Mouse (Mus musculus) heart, adult 9 months (tissue): ENCODE results near the gene Myo18b.

Experiments used
- DNase-seq, 2 experiments: peaks; one replicate each; pipeline ENCODE4 v3.0.0; 2022; ENCODE audit warnings: low spot score in 2 of 2

The Myo18b gene

DNA sequence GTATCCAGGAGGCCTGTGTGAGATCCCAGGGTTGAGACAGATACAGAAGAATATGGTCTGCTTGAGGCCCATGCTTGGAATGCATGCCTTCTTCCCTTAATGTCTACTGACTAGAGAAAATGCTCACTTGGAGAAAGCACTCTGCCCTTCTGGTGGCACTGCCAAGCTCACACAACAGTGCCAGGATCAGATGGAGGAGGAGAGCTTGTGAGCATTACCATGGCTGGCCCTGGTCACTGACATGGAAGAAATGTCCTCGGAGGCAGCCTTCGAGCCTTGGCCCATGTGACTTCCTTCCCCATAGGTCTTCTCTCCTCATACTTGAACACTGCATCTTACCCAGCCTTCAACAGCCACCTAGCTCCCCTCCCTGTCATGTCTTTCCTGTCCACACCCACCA, 216.9 kb downstream of the Myo18b start:
- no peak for DNase-seq

DNA sequence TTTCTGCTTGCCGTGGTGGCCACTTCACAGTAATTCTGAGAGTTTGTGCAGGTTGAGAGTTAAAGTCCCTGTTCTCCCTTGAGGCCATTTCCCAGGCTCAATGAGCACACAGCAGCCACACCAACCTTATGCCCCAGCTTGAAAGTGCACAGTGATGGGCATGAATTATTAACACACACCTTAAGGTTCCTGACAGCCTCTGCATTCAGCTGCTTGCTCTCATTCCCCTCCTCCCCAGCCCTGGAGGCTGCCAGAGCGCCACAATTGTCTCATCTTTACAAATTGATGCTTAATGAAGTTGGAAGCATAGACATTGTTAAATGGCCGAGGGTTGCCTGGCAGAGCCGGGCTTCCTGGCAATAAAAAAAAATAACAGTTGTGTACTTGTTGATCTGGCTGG, 218.0 kb downstream of the Myo18b start:
- DNase-seq = no peak

DNA sequence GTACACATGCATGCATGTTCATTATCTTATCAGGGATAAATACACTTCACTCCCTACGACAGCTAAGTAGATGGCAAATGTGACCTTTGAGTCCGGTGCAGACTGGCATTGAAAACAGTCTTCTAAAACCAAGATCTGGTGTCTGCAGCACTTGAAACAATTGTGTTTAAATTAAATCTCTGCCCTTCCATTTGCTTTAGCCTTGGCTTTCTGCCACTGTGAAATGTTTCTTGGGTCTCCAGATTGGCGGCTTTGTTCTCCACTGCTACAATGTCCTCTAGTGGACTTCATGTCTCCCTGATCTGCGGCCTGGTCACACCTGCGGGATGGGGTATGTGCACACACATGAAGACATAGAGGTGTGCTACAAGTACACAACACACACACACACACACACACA, 221.4 kb downstream of the Myo18b start:
- DNase-seq = no peak

DNA sequence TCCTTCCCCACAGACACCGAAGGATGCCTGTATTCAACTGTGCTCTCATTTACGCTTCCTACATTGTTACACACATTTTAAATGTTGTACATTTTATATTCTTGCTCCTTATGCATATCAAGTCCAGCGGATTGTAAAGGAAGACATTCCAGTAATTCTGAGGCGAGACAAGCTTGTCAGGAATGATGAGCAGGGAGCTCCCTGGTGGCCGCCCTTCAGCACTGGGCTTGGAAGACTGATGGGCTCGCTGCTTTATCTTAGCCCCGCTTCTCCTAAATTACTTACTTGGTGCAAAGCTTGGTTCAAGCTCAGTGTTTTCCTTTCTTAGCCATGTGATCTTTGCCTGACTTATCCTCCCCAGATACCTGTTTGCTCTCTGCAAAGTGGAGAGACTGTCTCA, 223.7 kb downstream of the Myo18b start:
- no peak for DNase-seq

DNA sequence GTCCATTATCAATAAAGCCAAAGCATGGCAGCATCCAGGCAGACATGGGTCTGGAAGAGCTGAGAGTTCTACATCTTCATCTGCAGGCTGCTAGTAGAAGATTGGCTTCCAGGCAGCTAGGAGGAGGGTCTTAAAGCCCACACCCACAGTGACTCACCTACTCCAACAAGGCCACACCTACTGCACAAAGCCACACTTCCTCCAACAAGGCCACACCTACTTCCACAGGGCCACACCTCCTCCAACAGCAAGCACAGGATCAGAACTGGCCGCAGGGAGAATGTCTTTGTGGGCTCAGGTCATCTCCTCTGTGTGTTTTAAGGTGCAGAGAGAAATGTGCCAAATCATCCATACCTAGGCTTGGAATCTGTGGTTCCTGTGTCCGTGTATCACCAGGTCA, 224.2 kb downstream of the Myo18b start:
- DNase-seq = no peak

DNA sequence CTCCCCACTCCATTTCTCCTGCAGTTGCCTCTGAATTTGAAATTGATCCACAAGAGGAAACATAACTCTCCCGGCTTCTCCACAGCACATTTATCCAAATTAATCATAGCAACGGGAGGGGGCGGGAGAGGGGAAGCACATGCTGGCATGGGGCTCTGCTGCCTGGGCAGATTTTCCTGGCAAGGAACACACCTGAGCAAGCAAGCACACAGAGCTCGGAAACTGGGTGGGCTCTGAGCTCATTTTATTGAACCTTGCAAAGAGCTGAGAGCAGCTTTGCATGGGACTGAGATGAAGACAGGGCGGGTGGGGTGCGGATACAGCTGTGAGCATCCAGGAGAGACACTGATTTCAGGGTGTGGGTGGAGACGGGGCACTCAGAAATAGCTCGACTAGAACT, 229.0 kb downstream of the Myo18b start:
- no peak for DNase-seq

DNA sequence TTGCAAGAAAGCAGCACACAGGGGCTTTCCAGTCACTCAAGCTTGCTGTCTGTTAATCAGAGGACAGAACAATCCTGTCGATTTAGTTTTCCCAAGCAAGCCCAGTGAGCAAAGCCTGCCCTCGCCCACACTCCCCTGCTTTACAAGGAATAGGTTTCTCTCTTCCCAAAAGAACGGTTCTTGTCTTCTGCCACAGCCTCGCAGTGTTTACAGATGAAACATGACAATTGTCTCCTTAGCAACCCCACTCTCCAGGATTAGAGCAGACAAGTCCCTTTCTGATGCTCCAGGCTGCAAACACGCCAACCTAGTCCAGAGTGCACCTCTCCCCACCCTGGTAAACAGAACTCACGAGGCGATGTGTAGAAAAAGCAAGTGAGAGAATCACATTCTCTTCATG, 230.5 kb downstream of the Myo18b start:
- DNase-seq = no peak

DNA sequence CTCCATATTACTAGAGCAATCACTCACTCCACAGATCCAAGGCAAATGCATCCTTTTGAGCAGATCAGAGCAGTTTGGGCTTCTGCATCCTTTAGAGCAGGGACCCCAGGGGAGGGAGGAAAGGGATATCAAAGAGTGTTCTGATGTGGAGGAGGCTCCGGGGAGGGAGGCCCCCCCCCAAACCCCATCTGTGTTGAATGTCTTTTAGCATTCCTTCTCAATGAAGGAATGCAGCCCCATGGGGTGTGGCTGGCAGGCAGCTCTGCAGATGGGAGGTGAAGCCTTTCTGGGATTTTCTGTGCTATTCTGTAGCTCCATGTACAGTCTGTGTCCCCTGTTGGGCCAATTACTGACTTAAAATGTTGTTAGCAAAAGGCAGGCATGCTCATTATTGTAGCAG, 232.5 kb downstream of the Myo18b start:
- no peak for DNase-seq

DNA sequence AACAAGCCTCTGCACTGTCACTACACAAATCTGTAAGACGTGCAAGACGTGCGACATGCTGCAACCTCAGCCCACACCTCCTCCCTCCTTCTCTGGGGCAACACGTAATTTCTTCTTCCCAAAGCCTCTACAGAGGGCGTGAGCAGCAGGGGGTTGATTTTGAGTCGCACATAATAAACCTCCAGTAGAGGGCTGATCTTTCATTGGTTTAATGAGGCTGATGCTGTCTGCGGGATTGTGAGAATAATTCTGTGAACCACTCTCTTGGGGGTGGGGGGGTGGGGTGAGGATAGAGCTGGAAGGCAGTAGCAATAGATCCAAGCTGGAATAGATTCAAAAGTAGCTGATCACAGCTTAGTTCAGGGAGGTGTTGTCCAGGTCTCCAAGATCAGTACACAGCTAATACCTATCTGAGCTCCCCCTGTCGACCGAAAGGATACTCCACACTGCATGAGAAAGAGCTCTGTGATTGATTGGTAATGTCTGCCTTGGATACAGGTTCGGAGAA, 235.2 kb downstream of the Myo18b start:
- DNase-seq = no peak

DNA sequence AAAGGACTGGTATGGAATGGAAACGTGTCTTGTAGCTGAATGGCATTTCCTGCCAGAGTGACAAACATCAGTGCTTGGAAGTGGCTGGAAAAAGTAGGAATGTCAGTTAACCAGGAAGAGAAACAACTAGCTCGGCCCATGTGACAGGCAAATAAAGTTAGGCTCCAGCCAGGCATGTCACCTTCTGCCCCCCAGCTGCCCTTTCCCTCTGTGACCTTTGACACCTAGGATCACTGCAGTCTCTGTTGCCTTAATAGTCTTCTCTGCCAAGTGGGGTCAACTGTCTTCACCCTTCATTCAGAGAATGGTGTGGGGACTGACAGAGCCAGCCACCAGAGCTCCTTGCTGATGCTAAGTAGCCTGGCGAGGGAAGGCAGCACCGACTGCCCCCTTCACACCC, 236.9 kb downstream of the Myo18b start:
- DNase-seq = no peak

DNA sequence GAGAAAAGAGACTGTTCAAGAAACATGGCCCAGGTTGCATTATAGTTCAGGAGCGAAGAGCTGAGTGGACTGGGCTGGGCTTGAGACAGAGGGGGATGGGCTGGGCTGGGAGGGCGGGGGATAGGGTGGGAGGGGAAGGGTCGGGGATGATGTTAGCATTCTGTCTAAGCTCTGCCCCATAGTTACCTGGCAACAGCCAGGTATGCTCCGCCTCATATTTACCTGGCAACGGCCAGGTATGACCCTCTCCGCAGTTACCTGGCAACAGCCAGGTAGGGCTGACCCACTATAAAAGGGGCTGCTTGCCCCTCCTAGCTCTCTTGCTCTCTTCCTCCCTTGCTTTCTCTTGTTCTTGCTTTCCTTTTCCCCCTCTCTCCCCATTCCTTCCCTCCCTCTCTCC, 239.4 kb downstream of the Myo18b start:
- DNase-seq = no peak

DNA sequence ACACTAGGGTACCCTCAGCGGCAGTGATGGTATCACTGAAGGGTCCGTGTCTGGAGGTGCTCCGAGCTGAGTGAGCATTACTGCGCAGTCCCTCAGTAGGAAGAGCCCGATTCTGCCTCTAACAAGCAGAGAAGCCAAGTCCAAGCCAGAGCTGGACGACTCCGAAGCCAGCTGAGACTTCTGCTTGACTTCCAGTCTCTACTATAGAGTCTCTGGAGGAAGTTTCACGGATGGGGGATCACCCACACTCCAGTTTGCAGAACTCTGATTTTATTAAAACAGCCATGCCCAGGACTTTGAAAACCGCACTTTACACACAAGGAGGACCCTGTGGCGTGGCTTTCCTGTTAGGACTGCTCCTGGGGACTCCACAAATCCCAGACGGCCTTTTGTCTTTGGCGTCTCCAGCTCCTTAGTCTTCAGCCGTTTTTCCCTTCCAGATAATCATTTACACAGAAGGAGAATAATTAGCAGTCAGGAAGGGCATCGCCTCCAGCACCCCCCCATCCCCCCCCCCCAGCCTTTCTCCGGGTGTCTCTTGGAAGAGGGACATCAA, 240.1 kb downstream of the Myo18b start:
- DNase-seq = no peak

DNA sequence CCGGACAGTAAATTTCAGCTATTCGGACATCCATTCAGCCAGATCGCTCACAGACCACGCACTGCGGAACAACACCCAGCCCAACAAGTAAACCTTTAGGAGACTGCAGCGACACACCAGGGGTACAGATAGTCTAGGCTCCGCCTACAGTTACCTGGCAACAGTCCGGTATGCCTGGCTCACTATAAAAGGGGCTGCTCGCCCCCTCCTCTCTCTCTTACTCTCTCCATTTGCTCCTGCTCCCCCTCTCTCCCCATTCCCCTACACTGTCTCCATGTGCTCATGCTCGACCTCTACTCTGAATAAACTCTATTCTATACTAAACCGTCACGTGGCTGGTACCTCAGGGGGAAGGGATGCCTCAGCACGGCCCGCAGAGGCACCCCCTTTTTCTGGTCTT, 240.6 kb downstream of the Myo18b start:
- no peak for DNase-seq

DNA sequence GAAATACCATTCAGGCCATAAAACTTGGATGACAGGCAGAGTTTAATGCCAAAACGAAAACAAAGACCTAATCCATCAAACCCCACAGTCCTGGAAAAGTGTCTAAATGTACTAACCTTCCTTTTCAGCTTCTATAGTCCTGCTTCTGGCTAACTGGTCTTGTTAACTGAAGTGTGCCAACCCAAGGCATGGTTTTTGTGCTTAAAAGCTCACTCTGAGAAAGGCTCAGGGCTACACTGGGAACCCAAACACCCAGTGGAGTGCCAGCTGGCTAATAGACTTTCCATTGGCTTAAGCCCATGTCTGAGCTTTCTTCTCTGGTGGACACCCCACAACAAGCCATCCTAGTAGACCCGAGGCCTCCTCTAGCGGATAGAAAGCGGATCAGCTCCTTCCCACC, 244.1 kb downstream of the Myo18b start:
- no peak for DNase-seq

DNA sequence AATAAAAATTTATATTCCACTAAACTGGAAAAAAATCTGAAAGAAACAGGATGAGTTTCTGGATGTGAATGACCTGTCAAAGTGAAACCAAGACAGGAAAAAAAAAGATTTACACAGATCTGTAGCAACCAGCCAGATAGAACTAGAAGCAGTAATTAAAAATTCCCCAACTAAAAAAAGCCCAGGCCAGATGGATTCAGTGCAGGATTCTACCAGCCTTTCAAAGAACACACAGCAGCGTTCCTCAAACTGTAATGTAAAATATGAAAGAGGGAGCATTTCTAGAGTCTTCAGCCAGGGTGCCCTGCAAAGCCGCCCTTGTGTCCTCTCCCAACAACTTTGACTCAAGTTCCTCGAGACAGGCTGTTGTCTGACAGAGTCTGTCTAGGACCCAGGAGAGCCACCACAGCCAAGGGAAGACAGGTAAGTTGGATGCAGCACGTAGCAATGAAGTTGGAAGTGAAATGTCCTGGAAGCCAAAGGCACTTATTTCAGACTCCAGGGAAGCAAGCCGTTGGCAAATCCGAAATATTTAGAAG, 246.9 kb downstream of the Myo18b start:
- no peak for DNase-seq

DNA sequence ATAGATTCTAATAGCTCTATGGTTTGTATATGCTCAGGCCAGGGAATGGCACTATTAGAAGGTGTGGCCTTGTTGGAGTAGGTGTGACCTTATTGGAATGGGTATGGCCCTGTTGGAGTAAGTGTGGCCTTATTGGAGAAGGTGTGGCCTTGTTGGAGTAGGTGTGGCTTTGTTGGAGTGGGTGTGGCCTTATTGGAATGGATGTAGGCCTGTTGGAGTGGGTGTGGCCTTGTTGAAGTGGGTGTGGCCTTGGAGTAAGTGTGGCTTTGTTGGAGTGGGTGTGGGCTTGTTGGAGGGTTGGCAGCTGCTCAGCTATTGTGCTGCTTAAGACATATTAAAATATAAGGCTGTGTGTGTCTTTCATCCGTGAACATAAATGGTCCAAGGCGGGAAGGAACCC, 249.3 kb downstream of the Myo18b start:
- DNase-seq = no peak

DNA sequence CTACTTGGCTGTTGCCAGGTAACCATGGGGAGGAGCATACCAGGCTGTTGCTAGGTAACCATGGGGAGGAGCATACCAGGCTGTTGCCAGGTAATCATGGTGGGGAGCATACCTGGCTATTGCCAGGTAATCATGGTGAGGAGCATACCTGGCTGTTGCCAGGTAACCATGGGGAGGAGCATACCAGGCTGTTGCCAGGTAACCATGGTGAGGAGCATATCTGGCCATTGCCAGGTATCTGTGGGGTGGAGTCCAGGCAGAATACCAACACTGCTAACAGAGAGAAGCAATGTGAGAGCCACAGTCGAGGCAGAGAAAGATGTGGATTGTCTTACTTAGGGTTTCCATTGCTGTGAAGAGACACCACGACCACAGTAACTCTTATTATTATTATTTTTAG, 250.6 kb downstream of the Myo18b start:
- no peak for DNase-seq

DNA sequence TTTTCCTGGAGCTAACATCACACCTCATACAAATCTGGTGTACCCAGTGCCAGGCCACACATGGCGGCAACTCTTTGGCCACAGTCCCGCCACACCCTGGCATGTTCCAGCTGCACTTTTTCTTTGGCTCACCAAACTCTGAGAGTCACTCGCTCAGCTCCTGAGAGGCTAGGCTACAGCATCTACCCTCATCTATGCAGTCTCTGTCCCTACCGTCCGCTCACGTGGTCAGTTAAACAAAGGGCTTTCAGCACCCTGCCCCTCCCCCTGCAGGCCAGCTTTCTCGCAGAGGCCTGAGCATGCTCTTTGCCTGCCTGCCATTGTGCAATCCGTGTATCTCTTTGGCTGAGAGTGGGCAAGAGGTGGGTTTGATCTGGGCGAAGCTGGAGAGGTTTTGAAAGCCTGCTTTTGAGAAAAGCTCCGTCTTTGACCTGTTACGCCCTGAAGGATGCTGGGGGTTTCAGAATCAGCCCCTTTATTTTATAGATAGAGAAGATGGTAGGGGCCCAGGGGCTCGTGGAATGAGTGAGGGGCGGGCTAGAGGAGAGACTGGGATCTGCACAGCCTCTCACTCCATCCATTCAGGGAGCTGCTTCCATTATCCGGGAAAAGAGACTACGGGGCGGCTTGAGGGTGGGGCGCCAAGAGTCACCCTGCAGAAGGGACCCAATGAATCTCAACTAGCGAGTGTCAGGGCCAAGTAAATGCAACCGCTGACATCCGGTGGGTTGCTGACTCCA, 252.5 kb downstream of the Myo18b start:
- no peak for DNase-seq

DNA sequence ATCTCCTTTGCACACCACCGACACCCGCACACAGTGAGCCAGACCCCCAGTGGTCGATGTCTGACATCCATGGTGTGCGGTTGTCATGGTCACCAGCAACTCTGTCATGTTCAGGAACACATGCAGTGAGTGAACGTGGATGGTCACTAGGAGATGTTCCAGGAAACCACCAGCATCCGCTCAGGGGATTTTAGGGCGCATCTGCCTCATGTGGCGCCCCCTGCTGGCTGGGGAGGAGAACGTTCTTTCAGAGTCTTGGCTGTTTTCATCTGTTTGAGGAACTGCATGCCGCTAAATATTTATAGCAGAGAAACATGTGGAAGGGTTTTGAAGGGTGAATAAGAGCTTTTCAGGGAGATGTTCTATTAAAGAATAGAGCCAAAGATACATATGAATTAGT, 253.4 kb downstream of the Myo18b start:
- DNase-seq = no peak

DNA sequence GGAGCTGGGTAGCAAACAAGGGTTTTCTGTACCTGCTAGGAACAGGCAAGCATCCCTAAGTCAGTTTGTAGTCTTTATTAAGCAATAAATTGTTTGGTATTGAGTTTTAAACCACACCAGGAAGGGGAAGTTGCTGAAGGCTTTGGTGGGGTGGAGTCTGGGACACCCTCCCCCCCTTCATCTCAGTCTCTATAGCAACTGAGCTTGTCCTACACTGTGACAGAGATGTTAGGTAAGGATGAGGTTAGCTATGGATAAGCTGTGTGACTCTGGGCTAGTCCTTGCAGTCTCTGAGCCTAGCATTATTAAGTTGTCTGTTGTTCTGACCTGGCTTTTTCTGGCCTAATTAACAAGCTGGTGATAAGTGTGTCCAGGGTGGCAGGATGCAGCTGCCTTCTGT, 254.4 kb downstream of the Myo18b start:
- DNase-seq = no peak

DNA sequence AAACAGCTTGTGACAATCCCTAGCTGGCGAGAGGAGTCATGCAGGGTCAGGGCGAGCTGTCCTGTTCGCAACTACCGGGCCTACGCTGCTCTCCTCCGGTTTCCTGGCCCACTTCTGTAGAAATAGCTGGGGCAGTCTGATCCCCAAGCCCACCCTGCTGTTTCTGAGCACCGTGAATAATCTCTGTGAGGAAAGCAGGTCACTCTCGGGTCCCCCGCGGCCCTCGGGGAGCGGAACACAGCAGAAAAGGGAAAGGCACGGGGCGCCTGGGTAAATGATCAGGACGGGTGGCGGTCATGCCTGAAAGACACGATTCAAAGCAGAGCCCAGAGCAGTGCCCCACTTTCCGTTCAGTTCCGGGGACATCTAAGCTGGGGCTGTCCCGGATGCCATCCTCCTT, 255.0 kb downstream of the Myo18b start:
- no peak for DNase-seq

DNA sequence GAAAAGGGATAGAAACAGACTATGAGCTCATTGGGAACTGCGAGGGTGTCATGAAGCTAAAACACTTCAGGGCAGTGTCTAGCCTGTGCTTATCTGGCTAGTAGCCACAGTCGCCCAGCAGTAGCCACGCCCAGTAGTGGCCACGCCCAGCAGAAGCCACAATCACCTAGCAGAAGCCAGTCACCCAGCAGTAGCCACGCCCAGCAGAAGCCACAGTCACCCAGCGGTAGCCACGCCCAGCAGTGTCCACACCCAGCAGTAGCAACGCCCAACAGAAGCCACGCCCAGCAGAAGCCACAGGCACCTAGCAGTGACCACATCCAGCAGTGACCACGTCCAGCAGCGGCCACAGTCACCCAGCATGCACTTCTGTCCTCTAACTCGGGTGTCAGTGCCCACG, 255.5 kb downstream of the Myo18b start:
- DNase-seq = no peak
